Mouse (Mus musculus): ENCODE measurements around the gene C1d.
"Not testable (repeated sequence)": the region's sequence is repeated elsewhere in the genome, so short reads cannot be mapped to it uniquely, and the experiment has no call there.

The C1d gene

DNA sequence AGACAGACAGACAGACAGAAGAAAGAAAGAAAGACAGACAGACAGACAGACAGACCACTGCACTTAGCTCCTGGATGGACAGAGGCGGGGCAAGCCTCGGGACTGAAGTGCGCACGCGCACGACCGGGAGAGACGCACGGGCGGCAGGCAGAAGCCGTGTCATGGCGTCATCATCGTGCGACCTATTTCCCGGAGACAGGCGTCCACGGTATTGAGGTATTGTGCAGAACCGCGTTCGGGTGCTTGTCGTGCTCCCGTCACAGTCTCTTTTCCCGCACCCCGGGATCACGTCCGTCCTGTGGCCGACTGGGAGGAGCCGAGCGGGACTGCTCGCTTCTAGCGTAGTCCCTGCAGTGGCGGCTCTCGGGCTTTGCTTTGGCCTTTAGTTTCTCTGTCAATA lies at the start of gene C1d:
TSS of gene C1d (plus strand) at position 137 of the 400 bp plus-strand sequence.
- peak; percentile 93 to 94 for DNase-seq

DNA sequence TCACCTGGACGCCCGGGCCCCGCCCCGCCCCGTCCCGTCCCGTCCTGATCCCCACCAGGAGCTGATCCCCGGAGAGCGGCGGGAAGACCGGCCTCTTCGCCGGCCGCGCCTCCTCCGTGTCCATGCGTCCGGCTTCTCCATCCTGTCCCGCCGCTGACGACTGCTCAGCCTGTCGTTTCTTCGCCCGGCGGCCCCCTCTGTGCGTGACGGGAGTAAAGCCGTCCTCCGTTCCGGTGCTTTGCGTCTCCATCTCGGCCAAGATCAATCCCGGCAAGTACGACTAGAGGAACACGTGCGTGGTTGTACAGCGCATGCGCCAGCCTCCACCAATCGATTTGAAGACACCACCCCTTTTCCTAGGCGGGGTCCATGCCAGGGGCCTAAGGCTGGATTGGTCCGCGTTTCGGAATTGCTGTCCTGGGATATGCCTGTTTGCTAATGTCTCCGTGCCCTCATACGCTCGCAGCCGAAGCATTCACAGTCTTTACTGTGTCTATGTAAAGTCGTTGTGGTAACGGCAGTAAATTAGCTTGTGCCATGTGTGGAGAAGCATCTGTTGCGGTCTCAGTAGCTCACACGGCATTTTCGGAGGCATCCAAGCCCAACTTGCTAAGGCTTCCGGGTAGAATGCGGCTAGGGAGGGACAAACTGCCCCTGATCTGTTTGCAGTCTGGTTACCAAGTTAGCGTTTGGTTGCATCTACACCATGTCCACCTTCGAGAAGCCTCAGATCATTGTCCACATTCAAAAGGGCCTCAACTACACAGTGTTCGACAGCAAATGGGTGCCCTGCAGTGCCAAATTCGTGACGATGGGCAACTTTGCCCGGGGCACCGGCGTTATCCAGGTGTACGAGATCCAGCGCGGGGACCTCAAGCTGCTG lies 45.9 kb upstream of the C1d start, which contains the start of gene Pno1:
TSS of gene Pno1 (minus strand) at position 311 of the 883 bp plus-strand sequence.
- peak; percentile 93 to 95 for DNase-seq

DNA sequence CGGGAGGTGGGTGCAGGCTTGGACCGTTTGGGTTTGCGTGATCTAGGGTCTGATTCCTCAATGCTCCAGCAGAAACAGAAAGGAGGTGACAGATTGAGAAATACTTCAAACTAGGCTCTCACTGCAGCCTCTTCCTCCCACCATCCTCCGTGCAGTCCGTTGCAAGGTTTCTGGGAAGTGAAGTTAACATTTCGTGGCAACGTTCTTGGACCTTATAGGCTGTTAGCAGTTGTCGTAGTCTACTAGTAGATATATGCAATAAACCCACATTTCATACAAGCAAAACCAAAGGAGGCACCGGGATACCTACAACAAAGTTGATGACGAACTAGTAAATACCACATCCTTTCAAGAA lies 45.3 kb upstream of the C1d start:
- DNase-seq: no peak

DNA sequence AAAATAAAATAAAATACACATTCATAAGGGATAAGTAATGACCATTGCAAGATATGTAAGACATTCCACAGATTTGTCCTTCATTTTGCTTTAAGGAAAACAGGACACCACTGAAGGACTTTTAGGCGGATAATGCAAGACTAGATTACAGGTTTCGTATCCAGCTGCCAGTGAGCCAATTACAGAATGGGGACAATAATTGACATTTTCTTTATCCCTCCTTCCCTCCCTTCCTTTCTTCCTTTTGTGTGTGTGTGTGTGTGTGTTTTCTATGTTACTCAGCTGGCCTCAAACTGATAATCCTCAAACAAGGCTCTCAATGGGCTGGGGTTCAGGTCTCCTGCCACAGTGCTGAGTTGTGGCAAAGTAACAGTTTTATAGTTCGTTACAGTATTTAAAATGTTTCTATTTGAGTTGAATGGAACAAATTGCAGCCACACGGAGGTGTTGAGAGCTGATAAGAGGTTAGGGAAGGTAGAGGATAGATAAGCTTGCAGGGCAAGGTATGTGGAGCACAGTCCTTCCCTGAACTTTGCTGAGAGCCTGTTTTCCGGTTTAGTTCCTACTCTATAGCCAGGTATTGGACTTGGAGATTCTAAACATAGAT lies 44.4 kb upstream of the C1d start:
- no peak for DNase-seq

DNA sequence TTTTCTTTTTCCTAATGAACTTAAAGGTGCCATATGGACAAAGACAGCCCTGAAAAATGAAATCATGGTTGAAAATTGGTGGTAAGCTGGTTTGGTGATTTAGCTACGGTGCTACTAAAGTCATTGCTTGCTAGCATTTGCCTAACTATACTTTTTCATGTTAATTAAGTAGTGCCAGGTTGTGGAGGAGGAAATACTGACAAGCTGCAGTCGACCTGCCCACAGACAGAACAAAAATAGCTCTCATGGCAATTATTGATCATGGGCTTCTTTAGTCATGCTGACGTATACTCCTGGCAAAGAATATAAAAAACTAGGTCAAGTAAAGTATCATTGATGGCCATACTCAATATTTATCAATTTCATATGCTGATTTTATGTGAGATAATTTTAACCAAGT lies 41.9 kb upstream of the C1d start:
- no peak for DNase-seq

DNA sequence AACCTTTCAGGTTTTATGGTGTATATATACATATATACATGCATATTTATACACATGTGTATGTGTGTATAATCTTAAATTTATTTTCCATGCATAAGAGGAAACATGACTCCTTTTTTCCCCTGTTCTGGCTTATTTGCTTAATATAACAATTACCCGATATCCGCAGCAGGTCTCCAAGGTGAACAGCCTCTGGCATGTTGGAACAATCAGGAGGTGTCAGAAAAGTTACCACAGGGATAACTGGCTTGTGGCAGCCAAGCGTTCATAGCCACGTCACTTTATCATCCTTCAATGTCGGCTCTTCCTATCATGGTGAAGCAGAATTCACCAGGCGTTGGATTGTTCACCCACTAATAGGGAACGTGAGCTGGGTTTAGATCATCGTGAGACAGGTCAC lies 36.3 kb upstream of the C1d start:
- no peak for DNase-seq

DNA sequence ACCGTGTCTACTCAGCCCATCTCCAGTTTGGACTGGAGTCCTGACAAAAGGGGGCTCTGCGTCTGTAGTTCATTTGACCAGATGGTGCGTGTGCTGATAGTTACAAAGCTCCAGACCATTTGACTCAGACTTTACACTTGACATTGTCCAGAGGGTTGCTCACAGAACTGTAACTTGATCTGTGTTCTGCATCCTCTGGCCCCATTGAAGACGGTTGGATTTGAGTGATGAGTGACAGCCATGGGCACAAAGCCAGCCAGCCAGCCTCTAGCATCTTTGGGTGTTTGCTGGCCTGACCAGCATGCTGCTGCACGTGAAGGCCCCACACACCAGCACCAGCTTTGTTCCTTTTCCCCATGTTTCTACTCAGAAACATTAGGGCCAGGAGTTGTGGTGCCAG lies 24.6 kb upstream of the C1d start:
- no peak for DNase-seq

DNA sequence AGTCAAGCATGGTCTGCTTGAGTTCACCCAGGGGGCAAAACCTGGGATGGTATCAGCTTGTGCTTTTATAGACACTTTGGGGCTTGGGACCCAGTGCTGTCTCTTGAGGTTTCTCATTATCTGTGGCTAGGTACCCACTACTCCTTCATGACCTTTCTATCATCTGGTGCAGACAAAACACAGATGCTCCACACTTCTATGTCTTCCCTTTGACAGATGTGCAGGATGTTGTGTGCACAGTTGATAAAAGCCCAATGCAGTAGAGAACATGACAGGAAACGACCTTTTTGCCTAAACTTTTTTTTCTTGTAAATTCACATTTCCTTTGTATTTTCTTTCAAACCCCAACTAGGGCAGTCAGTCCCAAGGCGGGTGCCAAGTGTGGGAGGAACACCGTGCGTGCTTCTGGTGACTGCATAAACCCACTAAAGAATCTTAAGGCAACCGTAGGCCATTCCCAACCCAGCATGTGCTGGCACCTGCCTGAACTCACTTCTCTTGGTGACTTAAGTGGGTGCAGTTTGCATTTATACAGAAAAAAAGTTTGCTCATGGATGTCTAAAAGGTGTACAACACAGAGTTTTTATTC lies 20.8 kb upstream of the C1d start:
- peak; percentile 41 to 57 for DNase-seq

DNA sequence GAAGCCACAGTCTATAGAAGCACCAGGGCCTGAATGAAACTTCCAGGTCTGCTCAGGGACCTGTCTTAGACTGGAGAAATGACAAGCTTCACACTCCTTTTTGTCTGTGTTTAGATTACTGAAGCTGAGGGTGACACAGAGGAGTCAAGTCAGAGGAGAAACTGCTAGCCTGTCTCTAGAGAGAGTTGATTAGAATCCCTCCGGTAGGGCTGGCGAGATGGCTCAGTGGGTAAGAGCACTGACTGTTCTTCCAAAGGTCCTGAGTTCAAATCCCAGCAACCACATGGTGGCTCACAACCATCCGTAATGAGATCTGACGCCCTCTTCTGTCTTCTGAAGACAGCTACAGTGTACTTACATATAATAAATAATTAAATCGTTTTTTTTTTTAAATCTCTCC lies 18.8 kb upstream of the C1d start:
- DNase-seq: not testable (repeated sequence)

DNA sequence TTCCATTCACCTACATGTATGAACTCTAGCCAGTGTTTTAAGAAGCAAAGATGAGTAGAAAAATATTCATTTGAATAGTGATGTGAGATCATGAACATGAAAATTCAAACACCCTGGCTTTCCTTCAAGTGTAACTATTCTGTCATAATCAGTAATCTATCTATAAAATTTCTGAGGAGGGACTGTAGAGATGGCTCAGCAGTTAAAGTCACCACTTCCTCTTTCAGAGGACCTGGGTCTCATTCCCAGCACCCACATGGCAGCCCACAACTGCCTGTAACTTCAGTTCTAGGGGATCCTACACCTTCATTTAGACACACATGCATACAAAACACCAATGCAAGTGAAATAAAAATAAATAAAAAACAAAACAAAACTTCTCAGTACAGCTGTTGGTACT lies 8.7 kb upstream of the C1d start:
- DNase-seq: no peak

DNA sequence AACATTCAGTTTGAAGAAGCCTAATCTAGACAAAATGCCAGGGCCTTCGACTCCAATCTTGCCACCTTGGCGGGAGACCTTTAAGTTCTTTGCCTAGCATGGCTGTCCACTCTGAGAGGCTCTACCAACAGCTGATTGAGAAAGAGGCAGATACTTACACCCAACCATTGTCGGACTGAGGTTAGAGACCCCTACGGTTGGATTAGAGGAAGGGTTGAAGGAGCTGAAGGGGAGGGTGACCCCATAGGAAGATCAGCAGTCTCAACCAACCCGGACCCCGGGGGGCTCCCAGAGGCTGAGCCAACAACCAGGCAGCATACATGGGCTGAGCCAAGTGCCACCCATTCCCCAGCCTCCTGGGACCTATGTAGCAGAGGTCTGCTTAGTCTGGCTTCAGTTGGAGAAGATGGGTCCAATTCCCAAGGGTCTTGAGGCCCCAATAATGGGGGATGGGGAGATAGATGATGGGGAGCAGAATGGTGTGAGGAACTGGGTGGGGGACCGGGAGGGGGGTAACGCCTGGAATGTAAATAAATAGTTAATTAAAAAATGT lies 490 bp upstream of the C1d start:
- DNase-seq: peak in 1 of 2 experiments; percentile 27

DNA sequence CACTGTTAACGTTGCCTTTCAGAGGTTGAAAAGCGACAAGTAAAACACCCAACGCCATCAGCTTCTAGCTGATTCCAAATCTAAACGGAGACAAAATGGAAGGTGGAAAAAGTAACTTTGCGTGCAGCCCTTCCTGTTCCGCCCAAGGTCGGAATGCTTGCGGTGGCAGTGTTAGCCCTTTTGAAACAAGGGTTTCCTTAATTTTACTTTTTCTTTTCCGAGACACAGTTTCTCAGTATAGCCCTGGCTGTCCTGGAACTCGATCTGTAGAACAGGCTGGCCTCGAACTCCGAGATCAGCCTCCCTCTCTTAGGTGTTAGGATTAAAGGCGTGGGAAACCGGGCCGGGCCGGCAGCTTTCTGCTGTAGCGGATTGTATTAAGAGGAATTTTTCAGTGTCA lies 482 bp downstream of the C1d start:
- DNase-seq: peak in 1 of 2 experiments; percentile 22

DNA sequence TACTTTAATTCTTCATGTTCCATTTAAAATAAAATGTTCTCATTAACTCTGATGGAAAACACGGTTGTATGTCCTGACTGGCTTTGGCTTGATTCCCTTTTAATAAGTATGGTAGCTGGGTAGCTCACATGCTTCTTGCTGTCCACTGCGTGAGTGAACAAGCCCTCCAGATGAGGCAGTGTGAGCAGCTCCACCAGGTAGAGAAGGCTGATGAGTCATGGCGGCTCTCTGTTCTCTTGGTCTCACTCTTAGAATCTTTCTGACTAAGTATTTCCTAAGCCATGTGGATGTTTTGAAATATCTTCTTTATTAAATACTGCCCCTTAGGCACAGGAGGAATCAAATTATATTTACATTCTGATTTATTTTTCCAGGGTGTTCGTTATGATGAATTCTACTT lies 9.8 kb downstream of the C1d start:
- no peak for DNase-seq

DNA sequence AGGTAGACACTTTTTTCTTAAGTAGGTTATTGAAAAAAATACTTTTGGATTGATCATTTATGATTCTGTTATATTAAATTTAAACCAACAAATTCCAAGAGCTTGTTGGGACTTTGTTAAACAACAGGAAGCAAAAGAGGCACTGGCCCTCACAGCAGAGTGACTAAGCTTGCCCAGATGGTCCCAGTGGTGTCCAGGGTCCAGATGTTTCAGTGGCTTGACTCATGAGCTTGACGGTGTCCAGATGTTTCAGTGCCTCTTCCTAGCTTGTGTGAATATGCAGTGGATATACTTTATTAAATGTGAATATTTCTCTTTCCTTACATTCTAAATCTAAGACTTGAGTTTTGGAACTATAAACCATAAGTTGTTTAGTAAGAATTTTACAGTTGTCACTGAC lies 11.4 kb downstream of the C1d start:
- no peak for DNase-seq

DNA sequence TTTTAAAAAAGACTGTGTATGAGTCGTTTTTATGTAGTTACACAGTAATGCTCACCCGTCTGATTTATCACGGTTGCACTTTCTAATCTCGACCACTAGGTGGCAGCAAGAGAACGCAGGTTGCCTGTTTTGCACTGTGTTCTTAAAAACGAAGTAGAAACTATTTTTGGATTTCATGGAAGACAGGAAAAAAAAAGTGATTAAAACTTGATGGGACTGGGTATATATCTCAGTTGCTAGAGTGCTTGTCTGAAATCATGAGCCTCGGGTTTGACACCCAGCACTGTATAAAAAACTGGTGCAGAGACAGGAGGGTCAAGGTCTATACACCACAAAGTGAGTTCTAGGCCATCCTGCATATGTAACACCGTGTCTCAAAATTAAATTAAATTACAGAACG lies 22.6 kb downstream of the C1d start:
- peak in 1 of 2 experiments; percentile 14 for DNase-seq

DNA sequence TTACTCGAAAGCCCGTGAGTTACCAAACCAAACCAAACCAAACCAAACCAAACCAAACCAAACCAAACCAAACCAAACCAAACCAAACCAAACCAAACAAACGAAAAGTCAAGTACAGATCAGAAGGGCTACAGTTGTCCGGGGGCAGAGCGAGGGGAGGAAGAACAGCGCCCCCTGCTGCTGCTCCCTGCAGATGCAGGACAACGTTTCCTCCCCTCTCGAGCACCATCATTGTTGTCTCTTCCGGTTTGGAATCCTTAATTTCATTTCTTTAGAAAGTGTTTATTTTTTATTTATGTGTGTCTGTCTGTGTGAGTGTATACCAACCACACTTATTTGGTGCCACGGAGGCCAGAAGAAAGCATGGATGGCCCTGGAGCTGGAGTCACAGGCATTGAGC lies 26.7 kb downstream of the C1d start:
- peak; percentile 38 to 43 for DNase-seq

DNA sequence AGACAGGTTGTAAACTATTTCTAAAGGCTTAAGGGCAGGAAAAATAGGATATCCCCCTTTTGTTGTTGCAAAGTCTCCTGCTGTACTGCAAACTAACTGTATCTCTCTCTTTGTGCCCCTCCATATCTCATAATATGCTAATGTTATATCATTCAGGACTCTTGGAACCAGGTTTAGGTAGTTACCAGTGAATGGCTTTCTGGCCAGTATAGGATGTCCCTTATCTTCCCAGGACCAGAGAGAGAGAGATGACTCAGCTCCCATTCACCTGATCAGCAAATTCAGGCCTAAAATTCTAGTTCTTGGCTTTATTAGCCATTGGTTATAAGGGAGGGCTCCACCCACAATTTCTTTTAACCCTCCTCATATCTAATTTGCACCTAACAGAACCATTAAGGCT lies 31.5 kb downstream of the C1d start:
- no peak for DNase-seq

DNA sequence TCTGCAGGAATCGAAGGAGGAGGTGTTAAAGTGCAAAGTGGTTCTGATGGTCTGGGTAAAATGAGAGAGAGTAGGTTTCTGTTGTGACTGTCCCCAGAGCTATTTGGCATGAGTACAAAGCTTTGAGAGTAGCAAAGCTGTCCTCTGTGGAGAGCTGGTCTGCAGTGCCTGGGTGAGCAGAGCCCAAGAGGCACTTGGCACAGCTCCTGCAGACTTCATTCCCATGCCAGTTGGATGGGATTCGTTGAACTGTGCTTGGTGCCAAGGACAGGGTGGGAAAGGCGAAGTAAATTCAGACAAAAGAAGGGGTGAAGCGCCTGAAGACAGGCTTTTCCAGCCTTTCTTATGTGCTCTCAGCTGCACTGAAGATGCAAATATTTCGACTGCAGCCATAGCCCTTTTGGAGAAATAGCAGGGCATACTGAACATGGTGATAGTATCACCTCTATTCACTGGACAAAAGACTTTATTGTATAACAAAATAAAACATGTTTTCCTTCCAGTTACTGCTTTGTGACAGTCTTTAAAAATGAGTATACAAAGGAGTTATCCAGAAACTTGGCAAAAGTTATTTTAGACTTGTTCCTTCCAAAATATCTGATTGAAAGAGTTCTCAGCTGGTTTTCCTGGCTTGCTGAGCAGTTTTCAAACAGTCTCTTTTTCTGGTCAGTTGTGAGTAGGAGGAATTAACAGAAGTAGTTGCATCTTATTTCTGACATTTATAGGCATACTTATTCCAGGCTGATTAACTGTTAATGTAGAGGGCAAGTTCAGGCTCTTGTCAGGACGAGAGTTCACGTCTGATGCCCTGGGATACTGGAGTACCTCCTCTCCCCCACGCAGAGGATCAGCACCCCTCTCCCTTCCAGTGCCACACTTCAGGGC lies 48.9 kb downstream of the C1d start:
- DNase-seq: no peak

DNA sequence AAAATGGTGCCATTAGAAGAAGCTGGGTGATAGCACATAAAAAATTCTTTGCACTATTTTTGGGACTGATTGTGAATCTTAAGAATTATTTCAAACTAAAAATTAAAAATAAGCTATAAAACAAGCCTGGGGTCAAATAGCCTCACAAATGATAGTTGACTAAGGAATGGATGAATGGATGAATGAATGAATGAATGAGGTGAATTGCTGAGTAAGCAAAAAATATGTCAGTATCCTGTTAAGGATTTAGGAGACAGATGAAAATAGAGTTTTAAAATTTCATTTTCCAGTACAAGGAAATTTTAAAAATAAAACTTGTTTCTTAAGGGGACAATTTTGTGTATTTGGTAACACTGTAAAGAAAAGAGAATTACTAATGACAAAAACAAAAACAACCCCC lies 50.1 kb downstream of the C1d start:
- no peak for DNase-seq
